In the genomic region with DNA sequence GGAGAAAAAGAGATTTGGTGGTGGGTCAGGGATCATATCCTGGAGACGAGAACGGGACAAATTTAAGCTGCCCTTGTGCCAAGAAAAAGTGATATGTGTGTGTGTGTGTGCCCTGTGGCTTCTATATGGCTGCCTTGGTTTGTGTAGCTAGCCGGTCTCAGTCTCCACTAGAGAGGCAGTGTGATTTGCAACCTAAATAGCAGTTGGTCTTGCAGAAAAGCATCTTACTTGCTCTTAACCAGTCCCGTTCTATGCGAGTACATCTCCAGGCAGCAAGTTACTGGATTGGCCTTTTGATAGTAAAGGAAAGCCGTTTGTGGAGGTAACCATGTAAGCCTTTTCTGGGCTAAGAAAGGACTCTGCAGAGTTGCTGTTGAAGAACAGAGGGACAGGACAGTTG, we compare ENCODE assay signal across 8 mouse cellular contexts. TPM values are rescaled to one million over a fixed set of nuclear protein-coding genes. Genes with fewer than 3 reads are reported as not detected.
DNase-seq lines count a peak whose midpoint lies in the region; ATAC-seq lines count a peak whose summit lies in the region.

No protein-coding gene starts in this region.

- H3K9ac ChIP-seq in heart, embryonic 16.5 days (ENCODE audit: low read length): peak overlapping the region; percentile 99
- peak overlapping the region; percentile 81 for H3K9ac ChIP-seq in hindbrain, embryonic 13.5 days
- peak overlapping the region; percentile 81 for H3K9ac ChIP-seq in midbrain, embryonic 16.5 days (ENCODE audit: low read depth, low read length)

- no peaks in the 10 kb centered on the region for H3K27me3 ChIP-seq in heart, embryonic 16.5 days (ENCODE audit: control insufficient read depth, insufficient read depth, low read length)
- H3K27me3 ChIP-seq in hindbrain, embryonic 13.5 days: no peaks in the 10 kb centered on the region
- no peaks in the 10 kb centered on the region for H3K27me3 ChIP-seq in midbrain, embryonic 16.5 days (ENCODE audit: control insufficient read depth, insufficient read depth, low read depth, low read length)

- peaks cover 38% of the 10 kb centered on the region for H3K4me1 ChIP-seq in heart, embryonic 16.5 days (ENCODE audit: control insufficient read depth, insufficient read depth, low read length)
- peaks cover 48% of the 10 kb centered on the region for H3K4me1 ChIP-seq in hindbrain, embryonic 13.5 days (replicated peaks)
- peaks cover 33% of the 10 kb centered on the region for H3K4me1 ChIP-seq in midbrain, embryonic 16.5 days (ENCODE audit: control insufficient read depth, insufficient read depth, low read length)

- peak overlapping the region; percentile 92 for H3K27ac ChIP-seq in heart, embryonic 16.5 days (ENCODE audit: low read length)
- H3K27ac ChIP-seq in hindbrain, embryonic 13.5 days: peak overlapping the region; percentile 88
- peak overlapping the region; percentile 90 for H3K27ac ChIP-seq in midbrain, embryonic 16.5 days (ENCODE audit: low read length)

- peaks cover 7% of the 10 kb centered on the region for H3K9me3 ChIP-seq in heart, embryonic 16.5 days (replicated peaks; ENCODE audit: control insufficient read depth, low read length)
- no peaks in the 10 kb centered on the region for H3K9me3 ChIP-seq in hindbrain, embryonic 13.5 days
- no peaks in the 10 kb centered on the region for H3K9me3 ChIP-seq in midbrain, embryonic 16.5 days (replicated peaks; ENCODE audit: control insufficient read depth, low read length, poor library complexity, severe bottlenecking)

- no peak for DNase-seq in heart, postnatal 4 days
- DNase-seq in NIH3T3 (ENCODE audit: low read depth): peak; percentile 14
- no peak for DNase-seq in gastrocnemius, adult 18-20 months (ENCODE audit: low spot score)
- DNase-seq in frontal cortex, adult 2 months (ENCODE audit: extremely low spot score in 1 of 2, low spot score in 1 of 2): no peak
- no peak for DNase-seq in right cerebral cortex, adult 2 months (ENCODE audit: low spot score in 2 of 2)

- H3K4me3 ChIP-seq in heart, embryonic 16.5 days (ENCODE audit: low read length): peak overlapping the region; percentile 99
- peak overlapping the region; percentile 64 for H3K4me3 ChIP-seq in hindbrain, embryonic 13.5 days
- H3K4me3 ChIP-seq in midbrain, embryonic 16.5 days (ENCODE audit: low read depth, low read length): peak overlapping the region; percentile 67

- ATAC-seq in heart, embryonic 16.5 days (replicated peaks; ENCODE audit: extremely low read depth, insufficient read depth, low FRiP score): no peak
- ATAC-seq in hindbrain, embryonic 13.5 days (ENCODE audit: low FRiP score): peak; percentile 0; the same call in 1 of the 2 replicates
- ATAC-seq in midbrain, embryonic 16.5 days: peak; percentile 0; the same call in 1 of the 2 replicates

- H3K4me2 ChIP-seq in heart, embryonic 16.5 days (ENCODE audit: low read depth, low read length): peak overlapping the region; percentile 87
- H3K4me2 ChIP-seq in hindbrain, embryonic 13.5 days: peak overlapping the region; percentile 67
- H3K4me2 ChIP-seq in midbrain, embryonic 16.5 days (ENCODE audit: low read length): peak overlapping the region; percentile 72

- WGBS in heart, embryonic 16.5 days: 7% methylated on average over 6 of the region's 6 CpGs
- WGBS in hindbrain, embryonic 13.5 days: 10% methylated on average over 6 of the region's 6 CpGs
- 5% methylated on average over 6 of the region's 6 CpGs for WGBS in midbrain, embryonic 16.5 days

- peaks cover 8% of the 10 kb centered on the region; the same call in 1 of the 2 replicates for H3K36me3 ChIP-seq in heart, embryonic 16.5 days (ENCODE audit: control insufficient read depth, insufficient read depth)
- H3K36me3 ChIP-seq in hindbrain, embryonic 13.5 days: peaks cover 13% of the 10 kb centered on the region
- H3K36me3 ChIP-seq in midbrain, embryonic 16.5 days (ENCODE audit: control insufficient read depth, insufficient read depth, low read length): 0 out of 2 replicates have a peak, but pooled peaks cover 2% of the 10 kb centered on the region

RNA-seq across cellular contexts. Expression of gene Ccdc6, which starts 1.7 kb away (rescaled TPM):
- 13.1 and 14.0 TPM in 2 replicates for polyA plus RNA-seq in heart, embryonic 16.5 days (2015; fragmentation: Nextera tagmentation; extraction: Ambion mirVana)
- total RNA-seq in heart, postnatal 4 days (2021): 10 to 100 TPM; 34.9 to 35.9 TPM
- 23.5 and 24.1 TPM in 2 replicates for polyA plus RNA-seq in hindbrain, embryonic 13.5 days (2015; fragmentation: Nextera tagmentation; extraction: Ambion mirVana)
- polyA plus RNA-seq in midbrain, embryonic 16.5 days (2015; fragmentation: Nextera tagmentation; extraction: Ambion mirVana): 22.1 and 26.1 TPM in 2 replicates
- 100 to 1,000 TPM in 1 of 2 experiments, 10 to 100 TPM in 1; 87.0 to 114 TPM for total RNA-seq in gastrocnemius, adult 18-20 months (2021)
- polyA plus RNA-seq in frontal cortex, adult 2 months (2012; rRNA removed): 22.6 and 23.7 TPM in 2 replicates
